Comparison of ENCODE assay signal across 8 mouse cellular contexts in the genomic region with DNA sequence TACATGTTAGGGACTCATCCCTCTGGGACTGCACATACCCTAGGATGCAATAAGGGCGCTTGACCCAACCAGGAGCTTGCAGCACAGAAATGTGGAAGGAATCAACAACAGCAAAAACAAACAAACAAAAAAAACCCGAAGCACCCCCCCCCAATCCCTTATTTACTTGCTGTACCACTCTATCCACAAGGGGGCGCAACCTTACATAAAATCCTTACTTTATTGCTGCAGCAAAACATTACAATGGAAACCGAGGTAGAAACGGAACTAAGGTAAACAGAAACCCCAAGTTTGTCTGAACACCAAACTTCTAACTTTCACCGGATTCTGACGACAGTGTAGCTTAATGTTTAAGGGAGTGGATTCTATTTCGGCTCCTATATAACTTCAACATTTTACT.
A peak's percentile ranks its signal among the peaks of the same experiment; 100 is the strongest.
DNase-seq lines count a peak whose midpoint lies in the region; ATAC-seq and TF ChIP-seq lines count a peak whose summit lies in the region.

No protein-coding gene starts in this region.

- no peaks in the 10 kb centered on the region for H3K36me3 ChIP-seq in forebrain, postnatal 0 days (ENCODE audit: insufficient read depth)
- H3K36me3 ChIP-seq in forebrain, embryonic 16.5 days (ENCODE audit: control insufficient read depth, insufficient read depth): no peaks in the 10 kb centered on the region
- no peaks in the 10 kb centered on the region for H3K36me3 ChIP-seq in lung, embryonic 14.5 days (ENCODE audit: insufficient read depth)
- H3K36me3 ChIP-seq in ES-E14 (ENCODE audit: control insufficient read depth, insufficient read depth, low read length, poor library complexity, severe bottlenecking): no peaks in the 10 kb centered on the region
- H3K36me3 ChIP-seq in embryonic facial prominence, embryonic 10.5 days (replicated peaks): no peaks in the 10 kb centered on the region
- no peaks in the 10 kb centered on the region for H3K36me3 ChIP-seq in limb, embryonic 13.5 days

- no peaks in the 10 kb centered on the region for H3K4me1 ChIP-seq in forebrain, postnatal 0 days (ENCODE audit: insufficient read depth)
- no peaks in the 10 kb centered on the region for H3K4me1 ChIP-seq in forebrain, embryonic 16.5 days (replicated peaks; ENCODE audit: control insufficient read depth, insufficient read depth, low read length)
- no peaks in the 10 kb centered on the region for H3K4me1 ChIP-seq in lung, embryonic 14.5 days (ENCODE audit: insufficient read depth)
- no peaks in the 10 kb centered on the region for H3K4me1 ChIP-seq in lung, adult 2 months (ENCODE audit: control insufficient read depth, insufficient read depth, low read length)
- no peaks in the 10 kb centered on the region for H3K4me1 ChIP-seq in ES-E14 (ENCODE audit: control insufficient read depth in 2 of 2, insufficient read depth in 2 of 2, low read length in 2 of 2, poor library complexity in 1 of 2)
- H3K4me1 ChIP-seq in embryonic facial prominence, embryonic 10.5 days: no peaks in the 10 kb centered on the region
- no peaks in the 10 kb centered on the region for H3K4me1 ChIP-seq in limb, embryonic 13.5 days

- ATAC-seq in forebrain, postnatal 0 days: no peak
- ATAC-seq in forebrain, embryonic 16.5 days: no peak
- ATAC-seq in lung, embryonic 14.5 days (ENCODE audit: insufficient read depth): no peak
- no peak for ATAC-seq in limb, embryonic 13.5 days (ENCODE audit: low FRiP score, low read depth)
- no peak for ATAC-seq in monocyte, adult 5-6 weeks (replicated peaks; ENCODE audit: insufficient number of reproducible peaks, low FRiP score, low TSS enrichment, poor library complexity, severe bottlenecking)

- H3K9me3 ChIP-seq in forebrain, postnatal 0 days (ENCODE audit: low read length): no peaks in the 10 kb centered on the region
- H3K9me3 ChIP-seq in forebrain, embryonic 16.5 days (ENCODE audit: control insufficient read depth, low read length): no peaks in the 10 kb centered on the region
- H3K9me3 ChIP-seq in lung, embryonic 14.5 days (ENCODE audit: low read depth, low read length): no peaks in the 10 kb centered on the region
- no peaks in the 10 kb centered on the region for H3K9me3 ChIP-seq in ES-E14 (ENCODE audit: control insufficient read depth, insufficient read depth, low read depth, low read length)
- H3K9me3 ChIP-seq in embryonic facial prominence, embryonic 10.5 days: no peaks in the 10 kb centered on the region
- no peaks in the 10 kb centered on the region for H3K9me3 ChIP-seq in limb, embryonic 13.5 days

- TF ChIP-seq CTCF in forebrain, postnatal 0 days (IDR thresholded peaks at IDR 0.05; ENCODE audit: low read depth): peak; percentile 57
- peak; percentile 43 for TF ChIP-seq CTCF in lung, embryonic 14.5 days (IDR thresholded peaks at IDR 0.05; ENCODE audit: low read depth)
- no peak for TF ChIP-seq CTCF in lung, adult 2 months (IDR thresholded peaks at IDR 0.05; ENCODE audit: insufficient read depth, low read length)

- WGBS in forebrain, postnatal 0 days: 28% methylated on average over 8 of the region's 8 CpGs
- 22% methylated on average over 8 of the region's 8 CpGs for WGBS in forebrain, embryonic 16.5 days
- WGBS in lung, embryonic 14.5 days: 19% methylated on average over 8 of the region's 8 CpGs
- WGBS in lung, adult 2 months: 28% methylated on average over 8 of the region's 8 CpGs
- 27% methylated on average over 8 of the region's 8 CpGs for WGBS in embryonic facial prominence, embryonic 10.5 days
- 24% methylated on average over 8 of the region's 8 CpGs for WGBS in limb, embryonic 13.5 days

- H3K4me3 ChIP-seq in forebrain, postnatal 0 days (ENCODE audit: low read depth, low read length): no peak overlapping the region
- no peak overlapping the region for H3K4me3 ChIP-seq in forebrain, embryonic 16.5 days (replicated peaks; ENCODE audit: low read length)
- H3K4me3 ChIP-seq in lung, embryonic 14.5 days (ENCODE audit: low read depth, low read length): no peak overlapping the region
- no peak overlapping the region for H3K4me3 ChIP-seq in lung, adult 2 months (replicated peaks; ENCODE audit: extremely low read depth, low read depth, low read length)
- H3K4me3 ChIP-seq in ES-E14 (ENCODE audit: insufficient read depth in 1 of 2, low read depth in 1 of 2, low read length in 2 of 2, poor library complexity in 1 of 2, severe bottlenecking in 1 of 2): no peak overlapping the region
- H3K4me3 ChIP-seq in embryonic facial prominence, embryonic 10.5 days: no peak overlapping the region
- H3K4me3 ChIP-seq in limb, embryonic 13.5 days: no peak overlapping the region

- peak; percentile 57 for DNase-seq in forebrain, postnatal 0 days
- DNase-seq in lung, embryonic 14.5 days: peak; percentile 36
- DNase-seq in lung, adult 2 months: no peak
- peak; percentile 19 for DNase-seq in ES-E14 (ENCODE audit: low read depth, low spot score)
- peak; percentile 29 for DNase-seq in embryonic facial prominence, embryonic 10.5 days (ENCODE audit: low spot score)

- H3K27me3 ChIP-seq in forebrain, postnatal 0 days (ENCODE audit: insufficient read depth, low read length): no peaks in the 10 kb centered on the region
- H3K27me3 ChIP-seq in forebrain, embryonic 16.5 days (replicated peaks; ENCODE audit: control insufficient read depth, insufficient read depth, low read length): no peaks in the 10 kb centered on the region
- no peaks in the 10 kb centered on the region for H3K27me3 ChIP-seq in lung, embryonic 14.5 days (ENCODE audit: insufficient read depth, low read length)
- H3K27me3 ChIP-seq in embryonic facial prominence, embryonic 10.5 days (replicated peaks; ENCODE audit: low read depth, poor library complexity, severe bottlenecking): no peaks in the 10 kb centered on the region
- no peaks in the 10 kb centered on the region for H3K27me3 ChIP-seq in limb, embryonic 13.5 days

- H3K27ac ChIP-seq in forebrain, postnatal 0 days (ENCODE audit: low read depth, low read length): no peak overlapping the region
- H3K27ac ChIP-seq in forebrain, embryonic 16.5 days (ENCODE audit: low read length): no peak overlapping the region
- no peak overlapping the region for H3K27ac ChIP-seq in lung, embryonic 14.5 days (ENCODE audit: low read depth)
- no peak overlapping the region for H3K27ac ChIP-seq in ES-E14 (ENCODE audit: insufficient read depth, low read depth, low read length, poor library complexity, severe bottlenecking)
- no peak overlapping the region for H3K27ac ChIP-seq in embryonic facial prominence, embryonic 10.5 days (replicated peaks)
- H3K27ac ChIP-seq in limb, embryonic 13.5 days: no peak overlapping the region

- H3K9ac ChIP-seq in forebrain, postnatal 0 days: no peak overlapping the region
- H3K9ac ChIP-seq in forebrain, embryonic 16.5 days (replicated peaks; ENCODE audit: low read depth, low read length): no peak overlapping the region
- H3K9ac ChIP-seq in lung, embryonic 14.5 days: no peak overlapping the region
- no peak overlapping the region for H3K9ac ChIP-seq in ES-E14 (ENCODE audit: insufficient read depth, low read depth, low read length, poor library complexity, severe bottlenecking)
- H3K9ac ChIP-seq in limb, embryonic 13.5 days: no peak overlapping the region

- TF ChIP-seq POLR2A in lung, adult 2 months (IDR thresholded peaks at IDR 0.05; ENCODE audit: borderline replicate concordance, extremely low read depth, low read depth, low read length): no peak

- H3K4me2 ChIP-seq in forebrain, postnatal 0 days (ENCODE audit: low read depth): no peak overlapping the region
- no peak overlapping the region for H3K4me2 ChIP-seq in forebrain, embryonic 16.5 days (ENCODE audit: low read length)
- H3K4me2 ChIP-seq in lung, embryonic 14.5 days: no peak overlapping the region
- H3K4me2 ChIP-seq in limb, embryonic 13.5 days (replicated peaks): peak overlapping the region; percentile 34

- in situ Hi-C loops in ES-E14 (cut with MboI; ENCODE audit: low sequenced_read_pairs in 2 of 2, unreplicated experiment in 2 of 2): no loop called here

TF ChIP-seq in ES-E14, 5 proteins besides CTCF, POLR2A, EP300 and RAD21:
- TF ChIP-seq HCFC1 (IDR thresholded peaks at IDR 0.05; ENCODE audit: borderline replicate concordance, insufficient read depth, low read length) (no peak), MAFK (IDR thresholded peaks at IDR 0.05; ENCODE audit: insufficient read depth, low read depth, low read length) (no peak), ZC3H11A (IDR thresholded peaks at IDR 0.05; ENCODE audit: borderline replicate concordance, low read depth, low read length) (no peak)
